18 mouse cellular contexts compared by ENCODE assay signal in genomic region chr13:102131459-102131858, GRCm38 (mm10).
"Had no signal": no experiment of that assay in that cellular context is flagged by ENCODE, and none has a peak within 500 bp of the region (broad histone marks: within the 10 kb centered on the region; RNA-seq: fewer than 3 reads in every experiment).

No protein-coding gene starts in this region.

- H3K4me1 ChIP-seq: lung, embryonic 15.5 days; midbrain, embryonic 13.5 days; midbrain, embryonic 15.5 days; neural tube, embryonic 12.5 days; stomach, embryonic 15.5 days had no signal

- H3K36me3 ChIP-seq: lung, embryonic 15.5 days; midbrain, embryonic 13.5 days; midbrain, embryonic 15.5 days; neural tube, embryonic 12.5 days; stomach, embryonic 15.5 days had no signal

- DNase-seq: liver, postnatal 0 days; lung, adult 2 months; lung, postnatal 14 days; lung, postnatal 36 days; right cerebral cortex, postnatal 14 days; thymus, adult 2 months; thymus, postnatal 25 days; thymus, postnatal 4 days had no signal

- H3K9ac ChIP-seq: liver, postnatal 0 days; lung, embryonic 15.5 days; midbrain, embryonic 13.5 days; midbrain, embryonic 15.5 days; neural tube, embryonic 12.5 days; stomach, embryonic 15.5 days had no signal

- H3K4me2 ChIP-seq: lung, embryonic 15.5 days; midbrain, embryonic 11.5 days; midbrain, embryonic 13.5 days; midbrain, embryonic 15.5 days; neural tube, embryonic 12.5 days; stomach, embryonic 15.5 days had no signal

- H3K4me3 ChIP-seq: lung, embryonic 15.5 days; megakaryocyte, embryonic 14.5 days; midbrain, embryonic 13.5 days; midbrain, embryonic 15.5 days; neural tube, embryonic 12.5 days; stomach, embryonic 15.5 days had no signal

- H3K9me3 ChIP-seq: lung, embryonic 15.5 days; megakaryocyte, embryonic 14.5 days; midbrain, embryonic 13.5 days; midbrain, embryonic 15.5 days; neural tube, embryonic 12.5 days; stomach, embryonic 15.5 days had no signal

- H3K27ac ChIP-seq: lung, embryonic 15.5 days; macrophage; midbrain, embryonic 13.5 days; midbrain, embryonic 15.5 days; neural tube, embryonic 12.5 days; stomach, embryonic 15.5 days; stomach, postnatal 0 days had no signal

- ATAC-seq: liver, postnatal 0 days; lung, postnatal 0 days; midbrain, embryonic 13.5 days; midbrain, embryonic 15.5 days had no signal

- H3K27me3 ChIP-seq: lung, embryonic 15.5 days; megakaryocyte, embryonic 14.5 days; midbrain, embryonic 13.5 days; midbrain, embryonic 15.5 days; neural tube, embryonic 12.5 days; stomach, embryonic 15.5 days had no signal
